Mouse (Mus musculus) layer of hippocampus, postnatal 10 days (tissue): ENCODE measurements around the gene Plekhh2. TPM values are rescaled to one million over a fixed set of nuclear protein-coding genes. Genes with fewer than 3 reads are reported as not detected.
A peak's percentile ranks its signal among the peaks of the same experiment; 100 is the strongest.

Experiments
- DNase-seq, 2 experiments: peaks; one replicate each; pipeline ENCODE4 v3.0.0; 2021; ENCODE audit warnings: low spot score in 2 of 2
- total RNA-seq, 2 experiments: library from RNA; stranded (reverse); gene quantifications; 2 replicates each; pipeline ENCODE4 v1.2.3; 2021

Gene Plekhh2
- total RNA-seq, 2 experiments from 2014 or later: 4.4 to 5.2 TPM

DNA sequence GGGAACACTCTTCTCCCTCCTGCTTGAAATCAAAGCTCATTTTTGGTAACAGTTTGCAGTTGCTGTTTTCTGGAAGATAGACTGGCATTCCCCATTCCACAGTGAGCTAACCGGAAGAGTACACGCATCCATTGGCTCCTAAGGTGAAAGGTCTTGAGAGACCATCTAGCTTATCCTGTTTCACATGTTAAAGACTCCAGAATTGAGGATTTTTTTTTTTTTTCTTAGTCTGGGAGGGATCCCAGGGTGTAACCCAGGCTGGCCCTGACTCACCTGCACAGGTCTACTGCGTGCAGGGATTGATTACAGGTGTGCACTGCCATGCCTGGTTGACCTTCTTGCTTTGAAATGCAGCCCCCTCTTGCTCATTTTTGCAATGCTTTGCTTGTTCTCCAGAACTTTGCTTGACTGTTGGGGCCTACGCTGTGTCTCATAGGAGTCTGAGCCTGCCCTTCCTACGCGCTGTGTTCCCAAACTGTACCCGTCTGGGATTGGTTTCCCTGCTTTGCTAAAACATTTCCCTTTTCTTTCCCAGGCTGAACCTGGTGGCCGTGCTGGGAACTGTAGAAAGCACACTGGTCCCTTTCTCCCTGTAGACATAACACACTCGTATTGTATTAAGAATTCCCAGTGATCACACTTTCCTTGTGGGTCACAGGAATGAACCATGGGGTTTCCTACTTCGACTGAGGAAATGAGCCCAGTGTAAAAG is 92.2 kb downstream of the Plekhh2 start:
- DNase-seq: no peak

DNA sequence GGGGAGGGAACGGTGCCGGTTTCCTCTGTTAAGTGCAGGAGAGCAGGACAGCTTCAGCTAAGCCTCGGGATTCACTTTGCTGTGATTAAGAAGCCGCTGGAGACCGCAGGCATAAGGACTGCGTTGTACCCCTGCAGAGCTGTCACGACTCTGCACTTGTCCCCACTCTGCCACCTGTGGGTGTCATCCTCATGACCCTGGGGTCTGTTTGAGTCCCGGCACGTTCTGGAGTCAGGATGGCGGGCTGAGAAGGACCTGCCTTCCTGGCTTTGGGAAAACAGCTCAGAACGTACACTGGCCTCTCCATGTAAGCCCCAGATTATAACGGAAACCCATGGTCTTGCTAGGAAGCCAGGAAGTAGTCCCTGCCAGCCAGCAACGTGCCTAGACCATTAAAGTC is 95.3 kb downstream of the Plekhh2 start:
- no peak for DNase-seq

DNA sequence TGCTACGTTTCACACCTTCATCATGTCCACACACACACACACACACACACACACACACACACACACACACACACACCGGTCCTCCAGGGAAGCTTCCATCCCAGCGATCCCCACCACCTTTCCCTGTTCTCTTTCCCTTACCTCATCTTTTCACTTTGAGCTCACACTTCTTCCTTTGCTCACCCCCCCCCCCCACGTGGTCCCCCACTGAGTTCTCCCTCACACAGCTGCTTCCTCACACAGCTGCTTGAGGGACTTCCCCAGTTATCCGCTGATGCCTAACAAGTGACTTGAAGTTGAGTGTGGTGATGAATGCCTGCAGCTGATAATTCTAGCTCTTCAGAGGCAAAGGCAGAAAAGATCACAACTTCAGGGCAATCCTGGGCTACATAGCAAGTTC is 95.9 kb downstream of the Plekhh2 start:
- no peak for DNase-seq

GRCm38 (mm10) chr17:84608606-84609005 is 96.9 kb downstream of the Plekhh2 start:
- DNase-seq: no peak

DNA sequence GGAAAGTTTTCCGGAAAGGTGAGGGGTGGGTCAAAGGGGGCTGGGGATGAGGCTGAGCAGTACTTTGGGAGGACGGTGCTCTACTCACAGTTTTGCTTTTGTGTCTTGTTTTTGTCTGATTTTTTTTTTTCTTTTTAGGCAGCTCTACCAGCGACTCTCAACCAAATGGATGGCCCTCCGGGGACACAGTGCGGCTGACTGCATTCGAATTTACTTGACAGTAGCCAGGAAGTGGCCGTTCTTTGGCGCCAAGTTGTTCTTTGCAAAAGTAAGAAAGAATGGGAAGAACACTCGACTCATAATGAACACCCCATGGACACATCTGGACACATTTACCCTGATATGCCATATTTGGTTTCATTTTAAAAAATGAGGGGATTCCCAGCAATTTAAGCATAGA is 99.8 kb downstream of the Plekhh2 start:
- DNase-seq: no peak

DNA sequence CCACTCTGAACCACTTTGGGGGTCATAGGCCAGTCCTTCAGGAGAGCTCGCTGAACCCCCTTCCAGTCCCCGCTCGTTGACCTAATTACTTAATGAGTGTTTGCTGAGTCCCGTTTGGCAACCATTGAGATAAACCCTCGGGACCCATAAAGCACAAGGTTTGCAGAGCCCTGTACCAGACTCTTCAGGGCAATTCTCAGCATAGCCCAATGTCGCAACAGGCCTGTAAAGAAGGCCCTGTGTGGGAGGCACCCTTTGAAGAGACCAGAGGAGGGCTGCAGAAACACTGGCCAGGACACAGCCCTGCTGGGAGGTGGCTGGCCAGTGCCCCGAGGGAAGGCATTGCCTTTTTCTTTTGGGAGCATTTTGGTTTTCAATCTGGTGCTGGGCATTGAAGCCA is 100.3 kb downstream of the Plekhh2 start:
- DNase-seq: no peak

DNA sequence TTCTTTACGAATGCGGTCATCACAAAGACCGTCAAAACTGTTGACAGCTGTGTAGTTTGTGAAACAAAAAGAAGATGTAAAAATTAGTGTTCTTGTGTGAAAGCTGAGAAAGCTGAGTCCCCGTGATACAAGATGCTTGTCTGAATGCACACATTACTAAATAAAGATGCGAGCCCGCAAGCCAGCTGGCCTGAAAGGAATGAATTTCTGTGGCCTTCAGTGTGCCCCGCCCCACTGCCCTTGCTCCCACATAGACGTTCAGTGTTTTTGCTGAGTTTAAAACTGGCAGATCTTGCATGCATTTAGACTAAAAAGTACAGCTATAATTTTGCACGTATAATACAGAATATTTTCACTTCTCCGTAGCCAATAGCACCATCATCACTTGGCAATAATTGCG is 104.1 kb downstream of the Plekhh2 start:
- DNase-seq: no peak

- DNase-seq: no peak
Measured at GRCm38 (mm10) chr17:84616526-84617074, 104.9 kb downstream of the Plekhh2 start.

DNA sequence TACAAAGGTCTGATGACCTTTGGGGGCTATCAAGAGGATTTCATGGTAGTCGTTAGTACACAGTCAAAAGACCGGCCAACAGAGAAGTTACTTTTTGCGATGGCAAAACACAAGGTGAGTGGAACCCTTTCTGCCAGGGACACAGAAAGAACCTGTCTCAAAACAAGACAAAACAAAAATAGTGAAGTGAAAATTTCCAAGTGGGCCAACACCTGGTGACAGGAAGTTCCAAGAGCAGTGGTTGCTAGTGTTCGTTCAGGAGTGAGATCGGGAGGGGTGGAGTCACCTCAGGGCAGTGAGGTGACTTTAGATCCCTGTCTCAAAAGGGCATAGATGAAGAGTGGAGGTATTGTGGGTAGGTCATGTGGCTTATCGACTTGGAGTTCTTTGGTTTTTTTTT is 106.3 kb downstream of the Plekhh2 start:
- no peak for DNase-seq

DNA sequence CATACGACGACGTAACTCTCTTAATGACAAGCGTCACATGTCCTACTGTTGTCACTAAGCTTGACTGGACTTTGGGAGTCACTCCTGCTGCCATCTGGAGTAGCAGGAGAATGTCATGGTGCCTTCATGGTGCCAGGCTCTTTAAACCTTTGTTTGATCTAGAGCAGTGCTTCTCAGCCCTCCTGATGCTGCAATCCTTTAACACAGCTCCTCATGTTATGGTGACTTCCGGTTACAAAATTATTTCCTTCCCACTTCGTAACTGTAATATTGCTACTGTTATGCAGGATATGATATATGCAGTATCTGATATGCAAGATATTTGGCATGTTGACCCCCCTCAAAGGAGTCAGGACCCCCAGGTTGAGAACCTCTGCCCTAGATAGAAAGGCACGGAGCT is 107.4 kb downstream of the Plekhh2 start:
- DNase-seq: no peak

- no peak for DNase-seq
Measured at GRCm38 (mm10) chr17:84620076-84620475, 108.4 kb downstream of the Plekhh2 start.

- DNase-seq: no peak
Measured at GRCm38 (mm10) chr17:84620610-84621009, 108.9 kb downstream of the Plekhh2 start.

- DNase-seq: no peak
Measured at GRCm38 (mm10) chr17:84621209-84621608, 109.5 kb downstream of the Plekhh2 start.

DNA sequence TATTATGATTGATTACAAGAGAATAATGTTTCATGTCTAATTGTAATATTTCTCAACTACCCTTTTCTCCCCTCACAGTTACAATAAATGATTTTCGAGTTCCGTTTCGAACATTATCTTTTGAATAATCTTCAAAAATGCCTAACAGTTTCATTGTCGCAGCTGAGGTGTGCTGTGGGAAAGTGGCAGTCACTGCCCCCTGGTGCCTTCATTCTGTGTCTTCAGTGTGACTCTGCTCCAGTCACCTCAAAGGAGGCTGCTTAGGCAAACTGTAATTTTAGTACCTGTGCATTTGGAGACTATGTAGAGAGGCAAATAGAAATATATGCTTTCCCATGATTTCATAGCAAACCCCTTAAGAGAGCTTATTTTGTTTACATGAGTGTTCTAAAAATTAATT is 110.3 kb downstream of the Plekhh2 start:
- no peak for DNase-seq

- no peak for DNase-seq
Measured at GRCm38 (mm10) chr17:84622873-84623272, 111.2 kb downstream of the Plekhh2 start.

DNA sequence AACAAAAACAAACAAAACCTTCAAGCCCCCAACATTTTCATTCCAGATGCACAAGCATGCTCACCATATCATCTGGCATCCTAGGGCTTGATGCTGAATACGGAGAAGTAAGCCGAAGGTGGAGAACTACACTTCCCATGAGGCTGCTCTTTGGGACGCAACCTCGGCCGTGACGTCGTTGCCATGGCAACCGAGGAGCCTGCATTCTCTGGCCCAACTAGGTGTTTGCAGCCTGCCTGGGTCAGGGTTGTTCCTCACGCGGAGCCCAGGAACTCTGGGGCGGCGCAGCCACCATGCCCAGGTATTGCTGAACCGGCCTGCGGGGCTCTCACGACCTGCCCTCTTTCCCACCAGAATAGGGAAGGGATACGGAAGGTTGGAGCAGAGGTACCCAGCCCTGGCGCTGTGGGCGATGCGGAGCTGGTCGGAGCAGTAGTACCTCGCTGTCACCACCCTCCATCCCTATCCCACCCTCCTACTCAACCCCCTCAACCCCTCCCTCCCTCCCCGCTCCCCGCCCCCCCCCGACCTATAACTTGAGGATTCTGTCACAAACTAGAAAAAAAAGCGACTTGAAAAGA is 114.7 kb downstream of the Plekhh2 start, which contains the start of gene Dync2li1:
TSS of gene Dync2li1 (plus strand) at position 221 of the 581 bp plus-strand sequence.
- peak; percentile 88 to 90 for DNase-seq

- DNase-seq: peak in 1 of 2 experiments; percentile 21
Measured at GRCm38 (mm10) chr17:84626857-84627305, 115.2 kb downstream of the Plekhh2 start.

- no peak for DNase-seq
Measured at GRCm38 (mm10) chr17:84627721-84628120, 116.0 kb downstream of the Plekhh2 start.

DNA sequence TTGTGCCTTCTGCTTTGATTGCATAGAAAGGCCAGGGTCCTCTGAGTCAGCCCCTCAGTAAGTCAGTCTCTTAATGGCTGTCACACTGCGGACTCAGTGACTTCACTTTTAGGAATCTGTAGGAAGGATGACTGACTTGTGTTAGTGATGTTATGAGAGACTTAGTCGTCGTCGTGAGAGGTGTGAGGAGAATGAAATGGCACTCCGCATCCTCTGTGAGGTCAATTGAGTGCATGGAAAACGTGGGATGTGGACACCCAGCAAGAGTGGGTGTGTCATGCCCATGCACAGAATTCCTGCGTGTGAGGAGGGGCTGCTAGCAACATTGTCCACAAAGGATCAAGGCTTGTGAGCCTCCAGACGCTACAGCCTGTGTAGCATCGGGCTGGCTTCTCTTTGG is 116.9 kb downstream of the Plekhh2 start:
- no peak for DNase-seq

DNA sequence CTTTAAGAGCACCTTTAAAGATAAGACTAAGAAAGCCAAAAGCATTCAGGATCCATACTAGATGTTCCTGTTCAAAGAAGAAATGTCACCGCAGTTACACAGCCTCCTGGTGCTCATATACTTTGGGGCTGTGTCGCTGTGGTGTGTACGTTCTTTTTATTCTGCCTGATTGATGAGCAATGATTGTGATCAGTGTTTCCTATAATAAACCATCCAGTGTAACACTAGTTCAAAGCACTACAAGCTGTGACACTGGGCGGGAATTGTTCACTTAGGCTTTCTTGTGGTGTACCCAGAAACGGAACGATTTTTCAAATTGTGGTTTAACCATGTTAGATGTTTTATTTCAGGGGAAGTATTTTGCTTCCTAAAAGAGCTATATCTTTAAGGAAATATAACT is 120.1 kb downstream of the Plekhh2 start:
- DNase-seq: no peak

GRCm38 (mm10) chr17:84633443-84633842 is 121.7 kb downstream of the Plekhh2 start:
- DNase-seq: no peak

DNA sequence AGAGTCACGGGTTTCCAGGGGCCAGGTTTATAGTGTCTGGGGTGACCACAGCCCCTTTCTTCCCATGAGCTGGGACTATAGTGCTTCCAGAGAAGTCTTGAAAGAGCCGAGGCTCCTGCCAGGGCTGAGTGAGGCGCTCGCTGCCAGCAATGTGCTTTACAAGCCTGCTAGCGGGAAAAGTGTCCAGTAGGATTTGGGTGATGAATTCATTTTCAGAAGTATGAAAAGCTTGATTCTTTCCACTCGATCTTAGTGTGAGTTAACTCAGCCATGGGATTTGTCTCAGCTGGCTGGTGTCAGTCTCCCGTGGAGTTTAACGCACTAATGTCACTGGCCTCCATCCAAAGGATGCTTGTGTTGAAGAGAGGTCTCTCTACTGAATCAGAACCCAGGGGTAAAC is 124.6 kb downstream of the Plekhh2 start:
- no peak for DNase-seq

DNA sequence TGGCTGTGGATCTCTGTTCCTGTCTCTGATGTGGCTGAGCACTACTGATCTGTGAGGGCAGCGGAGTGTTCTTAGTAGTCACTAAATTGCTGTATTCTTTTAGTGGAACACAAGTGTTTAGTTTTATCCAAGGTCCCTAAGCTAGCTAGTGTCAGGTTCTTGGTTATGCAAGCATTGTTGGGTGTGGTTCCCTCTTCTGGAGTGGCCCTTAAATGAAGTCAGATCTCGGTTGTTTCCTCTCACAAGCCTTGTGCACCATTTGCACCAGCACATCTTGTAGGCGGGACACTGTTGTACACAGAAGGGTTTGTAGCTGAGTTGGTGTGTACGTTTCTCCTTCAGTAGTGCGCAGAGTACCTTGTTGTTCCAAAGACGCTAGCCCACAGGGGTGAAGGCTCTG is 126.3 kb downstream of the Plekhh2 start:
- DNase-seq: no peak
